Mouse (Mus musculus) forebrain, embryonic 15.5 days (tissue): ENCODE measurements around the gene Lrrc29. TPM values are rescaled to one million over a fixed set of nuclear protein-coding genes. Genes with fewer than 3 reads are reported as not detected.

Experiments
- ATAC-seq: fragments of 200-750 bp; cut with Nextera tagmentation; replicated peaks from 2 replicates; pipeline ENCODE4 v1.8.0; 2017; ENCODE audit warnings: mild to moderate bottlenecking, moderate TSS enrichment, moderate library complexity
- H3K27ac ChIP-seq: fragments of 300-500 bp; sonication (generic); replicated peaks from 2 replicates; pipeline ENCODE4 v1.5.1; 2015; ENCODE audit warnings: mild to moderate bottlenecking, inconsistent platforms
- H3K27me3 ChIP-seq: fragments of 300-500 bp; sonication (generic); 2 replicates; pipeline ENCODE4 v1.6.1; 2015; ENCODE audit warnings: inconsistent platforms
- H3K36me3 ChIP-seq: fragments of 300-500 bp; sonication (generic); 2 replicates; pipeline ENCODE4 v1.6.1; 2015; ENCODE audit warnings: mild to moderate bottlenecking, inconsistent platforms
- H3K4me1 ChIP-seq: fragments of 300-500 bp; sonication (generic); 2 replicates; pipeline ENCODE4 v1.6.1; 2015; ENCODE audit warnings: inconsistent platforms
- H3K4me2 ChIP-seq: fragments of 300-500 bp; sonication (generic); replicated peaks from 2 replicates; pipeline ENCODE4 v1.6.1; 2015; ENCODE audit warnings: mild to moderate bottlenecking, inconsistent platforms
- H3K4me3 ChIP-seq: fragments of 300-500 bp; sonication (generic); 2 replicates; pipeline ENCODE4 v1.5.1; 2015; ENCODE audit warnings: mild to moderate bottlenecking, inconsistent platforms
- H3K9ac ChIP-seq: fragments of 300-500 bp; sonication (generic); replicated peaks from 2 replicates; pipeline ENCODE4 v1.6.1; 2015; ENCODE audit warnings: mild to moderate bottlenecking, inconsistent platforms
- H3K9me3 ChIP-seq: fragments of 300-500 bp; sonication (generic); 2 replicates; pipeline ENCODE4 v1.6.1; 2016; ENCODE audit warnings: inconsistent platforms
- WGBS: fragments of 180-500 bp; shearing (Covaris S2); methylation state at CpG from one replicate; pipeline ENCODE4 v1.1.7; 2015; ENCODE audit warnings: mixed read lengths; 5-methylcytosine and 5-hydroxymethylcytosine counted together
- polyA plus RNA-seq: library from polyadenylated mRNA; unstranded; fragments of >200 nt; fragmentation: Nextera tagmentation; extraction: Ambion mirVana; gene quantifications from 2 replicates; pipeline ENCODE4 v1.2.1, GENCODE M21; 2015

Lrrc29 gene
- polyA plus RNA-seq = 0.59 and 0.83 TPM in 2 replicates

GRCm38 (mm10) chr8:105326141-105326672, at the start of gene Lrrc29, which contains the start of gene Tmem208:
TSS of gene Lrrc29 (minus strand) at chr8:105326278.
TSS of gene Tmem208 (plus strand) at chr8:105326354.
- Histone ChIP-seq H3K9ac (peak within 1 kb of the TSS; percentile 69), H3K27ac (peak within 1 kb of the TSS; percentile 77), H3K4me2 (peak within 1 kb of the TSS; percentile 79), H3K9me3 (no peaks in the 10 kb centered on the region), H3K27me3 (no peaks in the 10 kb centered on the region), H3K4me3 (peak within 1 kb of the TSS; percentile 62), H3K4me1 (peaks cover 19% of the 10 kb centered on the region), H3K36me3 (peaks cover 38% of the 10 kb centered on the region)
- peak; percentile 94 for ATAC-seq
- 0% methylated on average over 36 of the region's 36 CpGs for WGBS

- 26% methylated on average over 33 of the region's 33 CpGs for WGBS
- ATAC-seq = 0 out of 2 replicates have a peak, but pooled peaks have one; percentile 26
- Histone ChIP-seq H3K4me1 (peaks cover 9% of the 10 kb centered on the region; the same call in 1 of the 2 replicates), H3K9ac (0 out of 2 replicates have a peak overlapping the region, but pooled peaks have one; percentile 8), H3K27ac (no peak overlapping the region), H3K9me3 (peaks cover 2% of the 10 kb centered on the region; the same call in 1 of the 2 replicates), H3K4me3 (peak overlapping the region; percentile 17), H3K27me3 (no peaks in the 10 kb centered on the region), H3K36me3 (no peaks in the 10 kb centered on the region), H3K4me2 (peak overlapping the region; percentile 31; the same call in 1 of the 2 replicates)
Observed at GRCm38 (mm10) chr8:105374513-105374966, 48.5 kb upstream of the Lrrc29 start.

- Histone ChIP-seq H3K27ac (no peak within 1 kb of the TSS), H3K4me1 (0 out of 2 replicates have a peak, but pooled peaks cover 3% of the 10 kb centered on the region), H3K4me3 (no peak within 1 kb of the TSS), H3K36me3 (peaks cover 3% of the 10 kb centered on the region), H3K9ac (no peak within 1 kb of the TSS), H3K27me3 (no peaks in the 10 kb centered on the region), H3K9me3 (peaks cover 2% of the 10 kb centered on the region; the same call in 1 of the 2 replicates), H3K4me2 (no peak within 1 kb of the TSS)
- 67% methylated on average over 2 of the region's 2 CpGs for WGBS
- ATAC-seq = no peak
Observed at GRCm38 (mm10) chr8:105373032-105373431, 47.0 kb upstream of the Lrrc29 start, which contains the start of gene Plekhg4. TSS of gene Plekhg4 (plus strand) at chr8:105373274.

GRCm38 (mm10) chr8:105372473-105372872, 46.4 kb upstream of the Lrrc29 start:
- H3K27me3 ChIP-seq = no peaks in the 10 kb centered on the region
- peaks cover 2% of the 10 kb centered on the region; the same call in 1 of the 2 replicates for H3K9me3 ChIP-seq
- H3K4me1 ChIP-seq = 0 out of 2 replicates have a peak, but pooled peaks cover 3% of the 10 kb centered on the region
- peaks cover 5% of the 10 kb centered on the region for H3K36me3 ChIP-seq
- H3K9ac ChIP-seq = no peak overlapping the region
- H3K4me2 ChIP-seq = no peak overlapping the region
- no peak overlapping the region for H3K4me3 ChIP-seq
- H3K27ac ChIP-seq = no peak overlapping the region
- WGBS = 74% methylated on average over 9 of the region's 9 CpGs
- no peak for ATAC-seq

- 73% methylated on average over 2 of the region's 2 CpGs for WGBS
- Histone ChIP-seq H3K9me3 (no peaks in the 10 kb centered on the region), H3K27ac (no peak overlapping the region), H3K27me3 (no peaks in the 10 kb centered on the region), H3K36me3 (peaks cover 15% of the 10 kb centered on the region), H3K4me2 (no peak overlapping the region), H3K9ac (no peak overlapping the region), H3K4me1 (no peaks in the 10 kb centered on the region), H3K4me3 (no peak overlapping the region)
- no peak for ATAC-seq
Observed at GRCm38 (mm10) chr8:105367107-105367506, 41.0 kb upstream of the Lrrc29 start.

GRCm38 (mm10) chr8:105361751-105362702, 35.9 kb upstream of the Lrrc29 start:
- H3K27ac ChIP-seq = no peak overlapping the region
- H3K9me3 ChIP-seq = no peaks in the 10 kb centered on the region
- peaks cover 7% of the 10 kb centered on the region; the same call in 1 of the 2 replicates for H3K36me3 ChIP-seq
- no peaks in the 10 kb centered on the region for H3K4me1 ChIP-seq
- no peak overlapping the region for H3K9ac ChIP-seq
- H3K27me3 ChIP-seq = no peaks in the 10 kb centered on the region
- 78% methylated on average over 12 of the region's 12 CpGs for WGBS
- no peak for ATAC-seq
- H3K4me2 ChIP-seq = no peak overlapping the region
- H3K4me3 ChIP-seq = no peak overlapping the region

GRCm38 (mm10) chr8:105359646-105360045, 33.6 kb upstream of the Lrrc29 start:
- Histone ChIP-seq H3K27ac (no peak overlapping the region), H3K9me3 (no peaks in the 10 kb centered on the region), H3K4me3 (no peak overlapping the region), H3K36me3 (peaks cover 9% of the 10 kb centered on the region), H3K27me3 (no peaks in the 10 kb centered on the region), H3K4me1 (no peaks in the 10 kb centered on the region), H3K4me2 (no peak overlapping the region), H3K9ac (no peak overlapping the region)
- ATAC-seq = 0 out of 2 replicates have a peak, but pooled peaks have one; percentile 56
- WGBS = 56% methylated on average over 4 of the region's 4 CpGs

- no peak for ATAC-seq
- Histone ChIP-seq H3K27ac (no peak overlapping the region), H3K4me2 (no peak overlapping the region), H3K9ac (no peak overlapping the region), H3K36me3 (peaks cover 9% of the 10 kb centered on the region), H3K27me3 (no peaks in the 10 kb centered on the region), H3K9me3 (no peaks in the 10 kb centered on the region), H3K4me3 (no peak overlapping the region), H3K4me1 (no peaks in the 10 kb centered on the region)
- 77% methylated on average over 15 of the region's 15 CpGs for WGBS
Observed at GRCm38 (mm10) chr8:105359208-105359607, 33.1 kb upstream of the Lrrc29 start.

GRCm38 (mm10) chr8:105356681-105357080, 30.6 kb upstream of the Lrrc29 start:
- Histone ChIP-seq H3K27ac (no peak overlapping the region), H3K4me1 (no peaks in the 10 kb centered on the region), H3K4me3 (no peak overlapping the region), H3K36me3 (peaks cover 9% of the 10 kb centered on the region), H3K9me3 (no peaks in the 10 kb centered on the region), H3K9ac (no peak overlapping the region), H3K27me3 (no peaks in the 10 kb centered on the region), H3K4me2 (no peak overlapping the region)
- ATAC-seq = no peak
- WGBS = 88% methylated on average over 14 of the region's 14 CpGs

- Histone ChIP-seq H3K27ac (no peak overlapping the region), H3K4me1 (peaks cover 7% of the 10 kb centered on the region), H3K9ac (no peak overlapping the region), H3K27me3 (no peaks in the 10 kb centered on the region), H3K4me2 (no peak overlapping the region), H3K9me3 (no peaks in the 10 kb centered on the region), H3K36me3 (peaks cover 9% of the 10 kb centered on the region), H3K4me3 (no peak overlapping the region)
- 83% methylated on average over 26 of the region's 26 CpGs for WGBS
- ATAC-seq = no peak
Observed at GRCm38 (mm10) chr8:105355179-105356024, 29.3 kb upstream of the Lrrc29 start.

- peaks cover 15% of the 10 kb centered on the region for H3K4me1 ChIP-seq
- H3K27ac ChIP-seq = no peak overlapping the region
- H3K4me2 ChIP-seq = no peak overlapping the region
- no peak for ATAC-seq
- 96% methylated on average over 4 of the region's 4 CpGs for WGBS
- peaks cover 9% of the 10 kb centered on the region for H3K36me3 ChIP-seq
- H3K27me3 ChIP-seq = no peaks in the 10 kb centered on the region
- no peaks in the 10 kb centered on the region for H3K9me3 ChIP-seq
- no peak overlapping the region for H3K9ac ChIP-seq
- H3K4me3 ChIP-seq = no peak overlapping the region
Observed at GRCm38 (mm10) chr8:105354549-105354948, 28.5 kb upstream of the Lrrc29 start.
